Mouse (Mus musculus): ENCODE results near the gene Rnf150. TPM values are rescaled to one million over a fixed set of nuclear protein-coding genes. Genes with fewer than 3 reads are reported as not detected.

Gene Rnf150
- polyA plus RNA-seq, 1 experiment from 2014 or later: 1.5 TPM

- no peaks in the 10 kb centered on the region for H3K4me1 ChIP-seq (replicated peaks; ENCODE audit: control insufficient read depth, insufficient read depth, low read length)
- WGBS: 78% methylated on average over 7 of the region's 7 CpGs
- H3K9ac ChIP-seq (ENCODE audit: low read length): no peak overlapping the region
- no peak for DNase-seq (ENCODE audit: low spot score)
- H3K9me3 ChIP-seq (ENCODE audit: control insufficient read depth, low read length): no peaks in the 10 kb centered on the region
- no peak overlapping the region for H3K4me2 ChIP-seq (ENCODE audit: low read depth, low read length, severe bottlenecking)
- no peak overlapping the region for H3K27ac ChIP-seq (ENCODE audit: low read depth, low read length)
- H3K36me3 ChIP-seq (ENCODE audit: control insufficient read depth, insufficient read depth, low read length): no peaks in the 10 kb centered on the region; the same call in 1 of the 2 replicates
- no peak for ATAC-seq (replicated peaks; ENCODE audit: low FRiP score)
- H3K27me3 ChIP-seq (ENCODE audit: control insufficient read depth, insufficient read depth, low read length): no peaks in the 10 kb centered on the region
- no peak overlapping the region for H3K4me3 ChIP-seq (ENCODE audit: low read depth, low read length)
Observed at GRCm38 (mm10) chr8:83109756-83110155, 246.6 kb downstream of the Rnf150 start.

- WGBS: 85% methylated on average over 5 of the region's 5 CpGs
- DNase-seq (ENCODE audit: low spot score) (no peak), ATAC-seq (replicated peaks; ENCODE audit: low FRiP score) (no peak)
- no peaks in the 10 kb centered on the region for H3K9me3 ChIP-seq (ENCODE audit: control insufficient read depth, low read length)
- H3K36me3 ChIP-seq (ENCODE audit: control insufficient read depth, insufficient read depth, low read length): no peaks in the 10 kb centered on the region; the same call in 1 of the 2 replicates
- no peak overlapping the region for H3K4me3 ChIP-seq (ENCODE audit: low read depth, low read length)
- no peak overlapping the region for H3K27ac ChIP-seq (ENCODE audit: low read depth, low read length)
- no peak overlapping the region for H3K9ac ChIP-seq (ENCODE audit: low read length)
- no peaks in the 10 kb centered on the region for H3K4me1 ChIP-seq (replicated peaks; ENCODE audit: control insufficient read depth, insufficient read depth, low read length)
- no peaks in the 10 kb centered on the region for H3K27me3 ChIP-seq (ENCODE audit: control insufficient read depth, insufficient read depth, low read length)
- no peak overlapping the region for H3K4me2 ChIP-seq (ENCODE audit: low read depth, low read length, severe bottlenecking)
Observed at GRCm38 (mm10) chr8:83110177-83110576, 247.0 kb downstream of the Rnf150 start.

GRCm38 (mm10) chr8:83135086-83135485 lies 271.9 kb downstream of the Rnf150 start:
- no peaks in the 10 kb centered on the region for H3K4me1 ChIP-seq (replicated peaks; ENCODE audit: control insufficient read depth, insufficient read depth, low read length)
- no peak overlapping the region for H3K27ac ChIP-seq (ENCODE audit: low read depth, low read length)
- no peak overlapping the region for H3K9ac ChIP-seq (ENCODE audit: low read length)
- H3K36me3 ChIP-seq (ENCODE audit: control insufficient read depth, insufficient read depth, low read length): no peaks in the 10 kb centered on the region
- no peaks in the 10 kb centered on the region for H3K9me3 ChIP-seq (ENCODE audit: control insufficient read depth, low read length)
- H3K4me2 ChIP-seq (ENCODE audit: low read depth, low read length, severe bottlenecking): no peak overlapping the region
- DNase-seq (ENCODE audit: low spot score) (no peak), ATAC-seq (replicated peaks; ENCODE audit: low FRiP score) (no peak)
- H3K27me3 ChIP-seq (ENCODE audit: control insufficient read depth, insufficient read depth, low read length): no peaks in the 10 kb centered on the region
- 54% methylated on average over 2 of the region's 2 CpGs for WGBS
- H3K4me3 ChIP-seq (ENCODE audit: low read depth, low read length): no peak overlapping the region

DNA sequence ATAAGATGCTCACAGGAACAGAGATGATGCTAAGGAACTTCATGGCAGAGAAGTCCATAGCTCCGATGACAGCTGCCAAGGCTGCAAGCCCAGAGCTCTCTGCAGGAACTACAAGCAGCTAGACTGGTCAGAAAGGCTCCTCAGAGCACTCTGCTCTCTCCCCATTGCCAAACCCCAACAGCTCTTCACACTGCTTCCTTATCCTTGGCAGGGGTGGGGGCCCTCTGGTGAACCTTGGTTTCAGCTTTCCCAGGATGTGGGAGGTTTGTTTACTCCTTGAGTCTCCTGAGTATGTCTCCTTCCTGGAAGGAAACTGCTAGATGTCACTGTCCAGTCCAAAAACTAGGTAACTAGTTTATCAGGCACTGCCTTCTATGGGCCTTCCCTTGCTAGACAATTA lies 276.9 kb downstream of the Rnf150 start:
- Histone ChIP-seq H3K4me2 (ENCODE audit: low read depth, low read length, severe bottlenecking) (no peak overlapping the region), H3K4me3 (ENCODE audit: low read depth, low read length) (no peak overlapping the region), H3K27ac (ENCODE audit: low read depth, low read length) (no peak overlapping the region), H3K36me3 (ENCODE audit: control insufficient read depth, insufficient read depth, low read length) (no peaks in the 10 kb centered on the region), H3K4me1 (replicated peaks; ENCODE audit: control insufficient read depth, insufficient read depth, low read length) (no peaks in the 10 kb centered on the region), H3K27me3 (ENCODE audit: control insufficient read depth, insufficient read depth, low read length) (no peaks in the 10 kb centered on the region), H3K9me3 (ENCODE audit: control insufficient read depth, low read length) (no peaks in the 10 kb centered on the region), H3K9ac (ENCODE audit: low read length) (no peak overlapping the region)
- no peak for ATAC-seq (replicated peaks; ENCODE audit: low FRiP score)
- DNase-seq (ENCODE audit: low spot score): no peak
- WGBS: 80% methylated on average over 1 of the region's 1 CpGs

DNA sequence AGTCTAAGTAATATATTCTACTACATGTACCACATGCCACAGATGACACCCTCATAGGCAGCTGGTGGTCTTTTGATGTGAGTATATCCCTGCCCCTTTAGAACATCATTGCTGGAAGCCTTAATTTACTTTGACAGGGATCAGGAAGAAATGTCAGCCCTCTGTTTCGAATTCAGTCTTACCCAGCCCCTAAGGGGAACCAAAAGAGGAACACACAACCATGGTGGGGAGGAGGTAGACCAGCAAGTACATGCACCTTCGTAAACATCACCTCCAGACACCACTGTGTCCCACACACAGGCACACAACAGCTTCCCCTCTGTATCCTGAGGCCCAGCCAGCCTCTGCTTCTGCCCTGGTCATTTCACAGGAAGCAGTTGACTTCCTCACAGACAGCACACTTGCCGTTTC lies 277.6 kb downstream of the Rnf150 start:
- H3K4me2 ChIP-seq (ENCODE audit: low read depth, low read length, severe bottlenecking): no peak overlapping the region

More for the DNA sequence above, 277.6 kb downstream of the Rnf150 start:
- H3K9ac ChIP-seq (ENCODE audit: low read length): no peak overlapping the region
- no peaks in the 10 kb centered on the region for H3K4me1 ChIP-seq (replicated peaks; ENCODE audit: control insufficient read depth, insufficient read depth, low read length)
- no peak overlapping the region for H3K27ac ChIP-seq (ENCODE audit: low read depth, low read length)
- H3K4me3 ChIP-seq (ENCODE audit: low read depth, low read length): no peak overlapping the region
- DNase-seq (ENCODE audit: low spot score) (no peak), ATAC-seq (replicated peaks; ENCODE audit: low FRiP score) (no peak)
- WGBS: 88% methylated on average over 3 of the region's 3 CpGs
- H3K27me3 ChIP-seq (ENCODE audit: control insufficient read depth, insufficient read depth, low read length): no peaks in the 10 kb centered on the region
- no peaks in the 10 kb centered on the region for H3K36me3 ChIP-seq (ENCODE audit: control insufficient read depth, insufficient read depth, low read length)
- no peaks in the 10 kb centered on the region for H3K9me3 ChIP-seq (ENCODE audit: control insufficient read depth, low read length)

Other genes with a start within 250 kb of the Rnf150 start
- gene Zfp330, start 89.2 kb upstream of the Rnf150 start, polyA plus RNA-seq (2014; fragmentation: Nextera tagmentation; extraction: Ambion mirVana): 75.8 and 76.7 TPM in 2 replicates

Data from forebrain, embryonic 11.5 days (tissue).